Mouse (Mus musculus): ENCODE data around the gene Map2k5.

Gene Map2k5

DNA sequence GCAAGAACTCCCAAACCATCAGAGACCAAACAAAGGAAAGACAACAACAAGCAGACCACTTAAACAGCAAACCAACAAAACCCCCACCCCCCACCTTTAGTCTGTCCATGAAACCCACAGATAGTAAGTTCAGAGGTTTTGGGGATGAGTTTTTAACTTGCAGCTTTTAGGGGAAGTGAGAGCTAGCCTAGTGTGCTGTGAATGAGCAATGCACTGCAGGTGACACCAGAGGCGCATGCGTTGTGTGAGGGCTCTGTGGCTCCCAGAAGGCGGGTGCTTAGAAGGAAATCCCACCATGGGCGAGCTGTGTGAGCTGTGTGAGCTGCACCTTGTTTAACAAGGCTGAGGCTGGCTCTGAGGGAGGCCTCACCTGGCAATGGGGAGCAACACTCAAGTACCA lies 184.9 kb downstream of the Map2k5 start:
- DNase-seq (ENCODE audit: low spot score in 2 of 2): no peak

DNA sequence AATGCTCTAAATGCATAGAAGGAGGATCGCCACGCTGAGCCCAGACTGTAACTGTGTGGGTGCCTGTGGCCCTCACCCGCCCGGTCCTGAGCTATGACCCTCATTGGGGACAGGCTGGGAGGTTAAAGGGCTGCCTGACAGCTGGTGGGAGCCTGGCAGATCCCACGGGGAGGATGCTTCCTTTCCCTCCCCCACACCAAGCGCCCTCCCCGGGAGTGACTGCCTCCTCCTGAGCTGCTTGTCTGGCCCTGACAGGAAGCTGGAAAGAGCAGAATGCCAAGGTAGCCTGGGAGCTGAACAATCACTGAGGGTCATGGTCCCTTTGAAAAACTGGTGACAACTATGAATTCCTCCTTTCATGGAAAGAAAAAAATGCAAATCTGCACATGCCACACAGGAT lies 190.4 kb downstream of the Map2k5 start:
- no peak for DNase-seq (ENCODE audit: low spot score in 2 of 2)

GRCm38 (mm10) chr9:63185249-63185648 lies 192.5 kb downstream of the Map2k5 start:
- no peak for DNase-seq (ENCODE audit: low spot score in 2 of 2)

DNA sequence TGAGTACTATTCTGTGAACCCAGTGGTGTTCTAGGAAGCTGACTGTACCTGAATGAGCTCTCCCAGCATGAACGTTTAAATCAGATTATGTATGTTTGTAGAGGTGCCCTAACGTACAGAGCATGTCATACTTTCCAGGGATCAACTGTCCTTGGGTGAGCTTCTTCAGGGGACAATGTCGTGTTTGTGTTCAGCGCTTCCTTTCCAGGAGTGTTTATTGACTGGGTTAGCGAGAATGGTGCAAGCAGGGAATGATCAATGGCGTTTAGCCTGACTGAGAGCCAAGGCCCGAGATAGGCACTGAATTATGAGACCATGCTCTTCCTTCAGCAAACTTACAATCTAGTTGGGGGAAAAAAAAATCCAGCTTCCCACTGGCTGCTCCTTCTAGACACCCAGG lies 193.8 kb downstream of the Map2k5 start:
- DNase-seq (ENCODE audit: low spot score in 2 of 2): no peak

DNA sequence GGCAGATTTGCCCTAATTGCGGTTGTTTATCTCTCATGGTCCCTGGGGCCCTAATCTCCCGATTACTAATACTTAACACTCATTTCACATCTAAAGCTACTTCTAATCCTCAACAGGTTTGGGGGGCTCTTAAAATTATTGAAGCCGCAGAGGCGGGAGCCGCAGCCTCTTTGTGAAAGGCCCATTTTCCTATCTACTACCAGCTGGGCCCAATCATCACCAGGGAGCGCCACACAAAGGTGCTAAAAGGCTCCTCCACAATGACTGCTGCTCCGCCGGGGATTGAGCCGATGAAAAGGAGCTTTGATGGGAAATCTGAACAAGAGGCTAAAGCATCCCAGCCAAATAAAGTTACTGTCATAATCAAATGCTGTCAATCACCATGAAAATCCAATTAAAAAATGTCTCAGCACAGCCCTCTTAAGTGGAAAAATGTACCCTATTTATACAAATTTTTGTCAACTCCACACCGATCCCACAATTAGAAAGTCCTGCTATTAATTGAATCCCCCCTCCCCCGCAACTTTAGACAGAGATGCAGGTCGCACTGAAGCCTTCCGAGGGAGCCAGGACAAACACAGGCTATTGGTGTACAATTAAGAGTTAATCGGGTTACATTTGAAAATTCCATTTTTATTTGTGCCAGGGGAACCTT lies 195.3 kb downstream of the Map2k5 start:
- DNase-seq (ENCODE audit: low spot score in 2 of 2): no peak

GRCm38 (mm10) chr9:63181337-63182178 lies 196.1 kb downstream of the Map2k5 start:
- DNase-seq (ENCODE audit: low spot score in 2 of 2): no peak

DNA sequence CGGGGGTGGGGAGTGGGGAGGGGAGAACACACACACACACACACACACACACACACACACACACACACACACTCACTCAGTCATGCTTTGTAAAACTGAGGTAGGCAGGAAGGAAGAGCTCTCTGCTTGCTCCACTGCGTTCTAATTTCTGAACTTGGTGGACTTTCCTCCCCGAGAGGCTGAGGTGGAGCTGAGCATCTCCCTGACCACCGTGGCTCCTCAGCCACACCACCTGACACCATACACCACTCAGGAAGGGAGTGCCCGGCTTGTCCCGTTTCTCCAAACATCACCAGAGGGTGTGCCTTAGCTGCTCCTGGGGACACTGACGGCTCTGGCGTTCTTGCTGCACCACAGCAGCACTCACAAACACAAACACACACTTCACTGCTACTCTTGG lies 199.4 kb downstream of the Map2k5 start:
- DNase-seq (ENCODE audit: low spot score in 2 of 2): no peak

DNA sequence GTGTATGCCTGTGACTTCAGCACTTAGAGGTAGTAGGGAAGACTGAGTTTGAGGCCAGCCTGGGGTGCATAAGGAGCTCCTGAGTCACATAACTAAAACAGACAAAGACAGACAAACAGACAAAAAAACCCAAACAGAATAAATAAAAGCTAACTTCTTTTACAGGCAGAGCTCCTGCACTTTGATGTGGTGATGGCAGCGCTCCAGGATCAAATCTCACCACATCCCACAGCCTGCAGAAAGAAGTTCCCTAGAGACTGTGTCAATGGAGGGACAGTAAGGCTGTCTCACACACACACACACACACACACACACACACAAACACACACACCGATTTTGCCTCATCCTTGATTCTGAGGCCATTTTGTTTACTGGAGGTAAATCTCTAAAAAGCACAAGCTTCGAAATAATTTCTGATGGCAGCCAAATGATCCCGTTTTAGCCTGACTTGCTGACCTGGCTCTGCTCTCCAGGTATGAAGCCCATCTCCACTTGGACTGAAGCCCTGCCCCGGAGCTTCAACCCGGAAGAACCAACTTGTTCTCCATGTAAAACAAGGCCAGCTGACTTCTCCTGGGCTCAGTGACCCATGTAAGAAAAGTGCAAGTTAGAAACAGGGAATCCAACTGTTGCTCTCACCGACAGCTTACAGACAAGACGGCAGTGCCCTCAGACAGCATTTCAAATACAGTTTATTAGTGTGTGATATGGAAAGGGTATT lies 203.5 kb downstream of the Map2k5 start:
- no peak for DNase-seq (ENCODE audit: low spot score in 2 of 2)

GRCm38 (mm10) chr9:63171951-63172350 lies 205.8 kb downstream of the Map2k5 start:
- no peak for DNase-seq (ENCODE audit: low spot score in 2 of 2)

- DNase-seq (ENCODE audit: low spot score in 2 of 2): no peak
Observed at GRCm38 (mm10) chr9:63169127-63169526, 208.6 kb downstream of the Map2k5 start.

GRCm38 (mm10) chr9:63165070-63165469 lies 212.6 kb downstream of the Map2k5 start:
- DNase-seq (ENCODE audit: low spot score in 2 of 2): no peak

DNA sequence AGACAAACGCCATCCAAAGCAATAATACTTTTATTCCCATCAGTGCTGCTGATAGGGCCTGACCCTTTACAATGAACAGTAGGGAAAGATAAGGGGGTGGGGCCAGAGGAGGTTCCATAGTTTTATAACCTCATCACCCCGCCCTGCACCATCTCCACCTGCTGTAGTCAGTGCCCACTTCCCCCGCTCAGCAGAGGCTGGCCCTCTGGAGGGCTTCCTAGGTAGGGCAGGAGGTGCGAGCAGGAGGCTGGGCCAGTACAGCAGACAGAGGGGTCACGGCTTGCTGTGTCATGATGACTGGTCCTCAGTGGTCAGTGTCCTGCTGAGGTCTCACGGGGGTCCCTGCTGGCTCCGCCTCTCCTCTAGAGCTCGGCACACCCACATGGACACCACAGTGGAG lies 213.9 kb downstream of the Map2k5 start:
- DNase-seq (ENCODE audit: low spot score in 2 of 2): no peak

- DNase-seq (ENCODE audit: low spot score in 2 of 2): no peak
Observed at GRCm38 (mm10) chr9:63151949-63152348, 225.8 kb downstream of the Map2k5 start.

- DNase-seq (ENCODE audit: low spot score in 2 of 2): no peak
Observed at GRCm38 (mm10) chr9:63151072-63151870, 226.4 kb downstream of the Map2k5 start.

- DNase-seq (ENCODE audit: low spot score in 2 of 2): no peak
Observed at GRCm38 (mm10) chr9:63150086-63150800, 227.5 kb downstream of the Map2k5 start.

GRCm38 (mm10) chr9:63149372-63149766 lies 228.3 kb downstream of the Map2k5 start:
- DNase-seq (ENCODE audit: low spot score in 2 of 2): no peak

- no peak for DNase-seq (ENCODE audit: low spot score in 2 of 2)
Observed at GRCm38 (mm10) chr9:63148410-63149371, 229.0 kb downstream of the Map2k5 start, which contains the start of gene Skor1. Gene Skor1, minus strand, starts transcription at chr9:63148961.

GRCm38 (mm10) chr9:63147786-63148409 lies 229.8 kb downstream of the Map2k5 start:
- DNase-seq (ENCODE audit: low spot score in 2 of 2): no peak

DNA sequence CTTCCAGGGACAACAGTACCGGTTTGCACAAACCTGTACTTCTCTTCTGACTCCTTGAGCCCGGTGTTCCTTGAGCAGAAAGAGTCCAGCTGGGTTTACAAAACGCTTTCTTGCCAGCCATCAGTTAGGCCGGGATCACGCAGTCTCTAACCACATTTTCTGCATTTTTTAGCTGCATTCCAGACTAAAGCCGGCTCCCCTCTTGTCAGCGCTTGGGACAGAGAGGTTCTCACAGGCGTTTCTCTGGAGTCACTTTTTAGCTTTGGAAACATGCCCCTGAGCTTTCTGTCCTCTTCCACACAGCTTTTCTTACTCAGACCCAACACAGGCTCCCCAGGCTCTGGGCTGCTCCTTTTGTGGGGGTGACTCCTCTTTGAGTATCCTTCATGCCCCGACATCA lies 230.4 kb downstream of the Map2k5 start:
- no peak for DNase-seq (ENCODE audit: low spot score in 2 of 2)
